Mouse (Mus musculus): Measurements from ENCODE around the gene 4930572O03Rik. TPM values are rescaled to one million over a fixed set of nuclear protein-coding genes. Genes with fewer than 3 reads are reported as not detected.
"Not testable (repeated sequence)": the region's sequence is repeated elsewhere in the genome, so short reads cannot be mapped to it uniquely, and the experiment has no call there.

4930572O03Rik gene
- polyA plus RNA-seq, 1 experiment from 2014 or later: not detected

DNA sequence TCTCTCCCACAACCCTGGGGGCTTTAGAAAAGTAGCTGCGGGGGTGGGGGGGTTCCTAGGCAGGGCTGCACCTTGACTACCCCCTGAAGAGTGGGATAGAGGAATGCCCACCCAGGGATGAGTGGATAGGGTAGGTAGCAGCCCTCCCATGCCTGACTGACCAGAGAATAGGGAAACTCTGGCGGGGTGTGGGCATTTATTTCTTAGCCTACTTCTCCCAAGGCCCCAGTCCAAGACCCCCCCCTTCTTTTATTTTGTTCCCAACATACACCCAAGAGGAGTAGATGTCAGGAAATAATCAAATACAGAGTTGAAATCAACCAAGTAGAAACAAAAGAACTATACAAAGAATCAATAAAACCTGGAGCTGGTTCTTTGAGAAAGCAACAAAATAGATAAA lies 19.2 kb downstream of the 4930572O03Rik start:
- H3K4me2 ChIP-seq (ENCODE audit: low read depth, low read length); H3K27me3 ChIP-seq (ENCODE audit: control insufficient read depth, insufficient read depth, low read length); ATAC-seq (replicated peaks; ENCODE audit: extremely low read depth, insufficient read depth, low FRiP score); H3K36me3 ChIP-seq (ENCODE audit: control insufficient read depth, insufficient read depth); H3K9ac ChIP-seq (ENCODE audit: low read length); H3K9me3 ChIP-seq (replicated peaks; ENCODE audit: control insufficient read depth, low read length); H3K4me1 ChIP-seq (ENCODE audit: control insufficient read depth, insufficient read depth, low read length); H3K4me3 ChIP-seq (ENCODE audit: low read length); H3K27ac ChIP-seq (ENCODE audit: low read length): not testable (repeated sequence)
- WGBS: 47% methylated on average over 2 of the region's 2 CpGs

DNA sequence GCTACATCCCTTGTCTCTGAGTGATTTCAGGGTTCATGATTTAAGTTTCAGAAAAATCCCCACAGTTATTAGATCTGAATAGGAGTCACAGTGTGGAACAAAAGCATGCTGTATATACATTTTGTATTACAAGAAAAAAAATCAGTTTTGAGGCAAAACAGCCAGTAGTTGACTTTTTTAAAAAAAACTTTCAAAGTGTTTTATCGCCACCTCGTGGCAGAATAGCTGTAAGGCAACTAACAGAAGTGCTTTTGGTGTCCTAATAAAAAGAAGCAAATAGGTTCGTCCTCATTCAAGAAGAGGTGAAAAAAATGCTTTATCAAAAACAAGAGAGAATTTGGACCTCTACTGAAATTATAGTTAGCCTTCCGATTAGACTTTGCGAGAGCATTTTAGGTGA lies 26.8 kb downstream of the 4930572O03Rik start:
- not testable (repeated sequence) for H3K9me3 ChIP-seq (replicated peaks; ENCODE audit: control insufficient read depth, low read length); H3K4me3 ChIP-seq (ENCODE audit: low read length); ATAC-seq (replicated peaks; ENCODE audit: extremely low read depth, insufficient read depth, low FRiP score); H3K27ac ChIP-seq (ENCODE audit: low read length); H3K27me3 ChIP-seq (ENCODE audit: control insufficient read depth, insufficient read depth, low read length); H3K4me1 ChIP-seq (ENCODE audit: control insufficient read depth, insufficient read depth, low read length); H3K36me3 ChIP-seq (ENCODE audit: control insufficient read depth, insufficient read depth); H3K4me2 ChIP-seq (ENCODE audit: low read depth, low read length); H3K9ac ChIP-seq (ENCODE audit: low read length)
- WGBS: 24% methylated on average over 5 of the region's 5 CpGs

DNA sequence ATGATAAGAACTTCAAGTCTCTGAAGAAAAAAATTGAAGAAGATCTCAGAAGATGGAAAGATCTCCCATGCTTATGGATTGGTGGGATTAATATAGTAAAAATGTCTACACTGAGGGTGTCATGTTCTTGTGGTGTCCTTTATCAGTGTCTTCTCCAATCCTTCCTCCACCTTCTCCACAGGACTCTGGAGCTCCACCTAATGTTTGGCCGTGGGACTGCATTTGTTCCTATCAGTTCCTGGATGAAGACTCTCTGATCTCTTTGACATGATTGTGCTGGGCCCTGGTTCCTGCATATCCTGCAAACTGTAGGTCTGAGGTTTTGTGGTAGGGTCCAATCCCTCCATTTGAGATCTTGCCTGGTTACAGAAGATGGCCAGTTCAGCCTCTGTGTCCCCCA lies 28.7 kb downstream of the 4930572O03Rik start:
- not testable (repeated sequence) for H3K27ac ChIP-seq (ENCODE audit: low read length); H3K4me2 ChIP-seq (ENCODE audit: low read depth, low read length); H3K27me3 ChIP-seq (ENCODE audit: control insufficient read depth, insufficient read depth, low read length); H3K4me1 ChIP-seq (ENCODE audit: control insufficient read depth, insufficient read depth, low read length); H3K36me3 ChIP-seq (ENCODE audit: control insufficient read depth, insufficient read depth); ATAC-seq (replicated peaks; ENCODE audit: extremely low read depth, insufficient read depth, low FRiP score); H3K9me3 ChIP-seq (replicated peaks; ENCODE audit: control insufficient read depth, low read length); H3K4me3 ChIP-seq (ENCODE audit: low read length); H3K9ac ChIP-seq (ENCODE audit: low read length)
- WGBS: 10% methylated on average over 1 of the region's 1 CpGs

DNA sequence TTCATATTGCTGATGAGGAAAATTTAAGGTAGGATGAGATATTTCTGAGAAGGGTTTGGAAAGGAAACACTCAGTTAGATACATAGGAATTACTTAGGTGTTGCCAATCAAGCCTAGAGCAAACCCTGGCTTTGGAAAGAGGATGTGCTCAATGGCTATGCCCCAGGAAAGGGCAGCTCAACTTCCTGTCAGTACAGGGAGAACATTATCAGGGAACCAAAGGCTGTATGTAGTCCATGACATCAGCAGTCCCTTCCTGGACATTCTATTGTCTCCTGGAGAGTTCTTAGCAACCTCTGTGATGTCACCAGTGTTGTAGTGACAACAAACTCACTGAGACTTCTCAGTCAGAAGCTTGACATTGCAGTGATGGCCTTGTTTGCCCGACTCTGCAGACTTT lies 38.1 kb downstream of the 4930572O03Rik start, which contains the start of gene Speer4d:
TSS of gene Speer4d (plus strand) at position 301 of the 400 bp plus-strand sequence.
- not testable (repeated sequence) for H3K9me3 ChIP-seq (replicated peaks; ENCODE audit: control insufficient read depth, low read length); H3K4me2 ChIP-seq (ENCODE audit: low read depth, low read length); H3K27me3 ChIP-seq (ENCODE audit: control insufficient read depth, insufficient read depth, low read length); H3K36me3 ChIP-seq (ENCODE audit: control insufficient read depth, insufficient read depth); H3K9ac ChIP-seq (ENCODE audit: low read length); ATAC-seq (replicated peaks; ENCODE audit: extremely low read depth, insufficient read depth, low FRiP score); H3K4me1 ChIP-seq (ENCODE audit: control insufficient read depth, insufficient read depth, low read length); H3K4me3 ChIP-seq (ENCODE audit: low read length); H3K27ac ChIP-seq (ENCODE audit: low read length)
- 49% methylated on average over 1 of the region's 1 CpGs for WGBS

DNA sequence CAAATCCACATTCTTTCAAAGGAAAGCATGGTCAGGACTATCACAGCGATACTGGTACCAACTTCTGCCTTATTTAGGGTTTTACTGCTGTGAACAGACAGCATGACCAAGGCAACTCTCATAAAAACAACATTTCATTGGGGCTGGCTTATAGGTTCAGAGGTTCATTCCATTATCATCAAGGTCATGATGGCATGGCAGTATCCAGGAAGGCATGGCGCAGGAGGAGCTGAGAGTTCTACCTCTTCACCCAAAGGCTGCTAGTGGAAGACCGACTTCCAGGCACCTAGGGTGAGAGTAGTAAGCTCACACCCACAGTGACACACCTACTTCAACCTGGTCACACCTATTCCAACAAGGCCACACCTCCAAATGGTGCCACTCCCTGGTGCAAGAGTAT lies 40.7 kb downstream of the 4930572O03Rik start:
- not testable (repeated sequence) for ATAC-seq (replicated peaks; ENCODE audit: extremely low read depth, insufficient read depth, low FRiP score); H3K4me1 ChIP-seq (ENCODE audit: control insufficient read depth, insufficient read depth, low read length); H3K9ac ChIP-seq (ENCODE audit: low read length); H3K4me2 ChIP-seq (ENCODE audit: low read depth, low read length); H3K27ac ChIP-seq (ENCODE audit: low read length); H3K36me3 ChIP-seq (ENCODE audit: control insufficient read depth, insufficient read depth); H3K9me3 ChIP-seq (replicated peaks; ENCODE audit: control insufficient read depth, low read length); H3K27me3 ChIP-seq (ENCODE audit: control insufficient read depth, insufficient read depth, low read length); H3K4me3 ChIP-seq (ENCODE audit: low read length)
- 67% methylated on average over 3 of the region's 3 CpGs for WGBS

DNA sequence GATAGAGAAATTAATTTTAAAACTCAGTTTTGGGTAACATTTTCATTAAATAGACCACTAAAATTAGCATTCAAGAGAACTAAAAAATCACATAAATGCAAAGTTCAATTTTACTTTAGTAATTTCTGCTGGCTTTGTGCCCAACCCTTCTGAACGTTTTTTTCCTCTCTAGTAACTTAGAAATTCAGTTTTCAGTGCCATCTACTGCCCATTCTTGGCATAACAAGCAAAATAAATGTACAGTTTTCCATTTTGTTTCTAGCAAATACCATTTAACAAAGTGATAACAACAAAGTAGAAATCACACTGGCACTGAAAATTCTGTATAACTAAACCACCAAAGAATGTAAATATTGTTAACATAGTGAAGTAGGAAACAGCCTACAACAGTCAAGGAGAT lies 46.2 kb downstream of the 4930572O03Rik start:
- not testable (repeated sequence) for H3K27me3 ChIP-seq (ENCODE audit: control insufficient read depth, insufficient read depth, low read length); H3K4me3 ChIP-seq (ENCODE audit: low read length); ATAC-seq (replicated peaks; ENCODE audit: extremely low read depth, insufficient read depth, low FRiP score); H3K4me1 ChIP-seq (ENCODE audit: control insufficient read depth, insufficient read depth, low read length); H3K4me2 ChIP-seq (ENCODE audit: low read depth, low read length); H3K36me3 ChIP-seq (ENCODE audit: control insufficient read depth, insufficient read depth); H3K9me3 ChIP-seq (replicated peaks; ENCODE audit: control insufficient read depth, low read length); H3K9ac ChIP-seq (ENCODE audit: low read length); H3K27ac ChIP-seq (ENCODE audit: low read length)
- WGBS: 1% methylated on average over 1 of the region's 1 CpGs

DNA sequence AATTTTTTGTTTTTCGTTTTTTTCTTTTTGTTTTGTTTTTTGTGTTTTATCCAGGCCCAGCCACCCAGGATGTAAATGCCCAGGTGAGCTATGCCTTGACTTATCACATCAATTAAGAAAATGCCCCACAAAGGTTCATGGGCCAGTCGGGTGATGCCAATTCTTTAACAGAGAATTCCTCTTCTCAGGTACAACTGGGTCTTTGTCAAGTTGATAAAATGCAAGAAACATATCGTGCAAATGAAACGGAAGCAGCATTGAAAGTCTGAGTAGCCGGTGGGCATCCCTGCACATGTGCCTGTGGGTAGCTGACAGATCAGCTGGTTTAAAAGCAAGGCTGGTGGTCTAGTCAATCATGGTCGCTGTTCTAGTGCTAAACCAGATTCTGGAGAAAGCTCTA lies 50.2 kb downstream of the 4930572O03Rik start:
- ATAC-seq (replicated peaks; ENCODE audit: extremely low read depth, insufficient read depth, low FRiP score); H3K27ac ChIP-seq (ENCODE audit: low read length): not testable (repeated sequence)
- 58% methylated on average over 5 of the region's 6 CpGs for WGBS

DNA sequence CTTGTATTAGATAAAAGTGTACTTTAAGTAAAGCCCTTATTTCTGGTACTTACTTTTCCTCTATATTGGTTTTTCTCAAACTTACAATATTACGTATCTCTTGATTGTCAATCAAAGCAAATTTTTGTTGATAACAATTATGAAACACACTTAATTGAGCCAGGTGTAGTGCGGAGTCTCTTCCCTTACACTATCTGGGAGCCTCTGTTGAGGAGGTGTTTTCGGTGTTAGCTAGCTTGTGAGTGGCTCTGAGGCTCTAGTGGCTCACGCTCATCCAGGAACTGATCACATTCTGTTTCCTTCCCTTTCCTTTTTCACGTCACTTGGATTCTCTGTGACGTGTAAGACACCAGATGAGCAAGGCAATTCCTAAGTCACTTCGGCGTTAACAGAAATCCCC lies 53.3 kb downstream of the 4930572O03Rik start:
- H3K4me2 ChIP-seq (ENCODE audit: low read depth, low read length); H3K4me1 ChIP-seq (ENCODE audit: control insufficient read depth, insufficient read depth, low read length); H3K9ac ChIP-seq (ENCODE audit: low read length); H3K36me3 ChIP-seq (ENCODE audit: control insufficient read depth, insufficient read depth); H3K4me3 ChIP-seq (ENCODE audit: low read length); H3K27me3 ChIP-seq (ENCODE audit: control insufficient read depth, insufficient read depth, low read length); ATAC-seq (replicated peaks; ENCODE audit: extremely low read depth, insufficient read depth, low FRiP score); H3K27ac ChIP-seq (ENCODE audit: low read length): not testable (repeated sequence)
- H3K9me3 ChIP-seq (replicated peaks; ENCODE audit: control insufficient read depth, low read length): peaks cover 12% of the 10 kb centered on the region
- 62% methylated on average over 8 of the region's 8 CpGs for WGBS

More for the DNA sequence above, 50.2 kb downstream of the 4930572O03Rik start:
- peaks cover 15% of the 10 kb centered on the region for H3K9me3 ChIP-seq (replicated peaks; ENCODE audit: control insufficient read depth, low read length)
- not testable (repeated sequence) for H3K36me3 ChIP-seq (ENCODE audit: control insufficient read depth, insufficient read depth); H3K4me2 ChIP-seq (ENCODE audit: low read depth, low read length); H3K27me3 ChIP-seq (ENCODE audit: control insufficient read depth, insufficient read depth, low read length); H3K4me1 ChIP-seq (ENCODE audit: control insufficient read depth, insufficient read depth, low read length); H3K4me3 ChIP-seq (ENCODE audit: low read length); H3K9ac ChIP-seq (ENCODE audit: low read length)

DNA sequence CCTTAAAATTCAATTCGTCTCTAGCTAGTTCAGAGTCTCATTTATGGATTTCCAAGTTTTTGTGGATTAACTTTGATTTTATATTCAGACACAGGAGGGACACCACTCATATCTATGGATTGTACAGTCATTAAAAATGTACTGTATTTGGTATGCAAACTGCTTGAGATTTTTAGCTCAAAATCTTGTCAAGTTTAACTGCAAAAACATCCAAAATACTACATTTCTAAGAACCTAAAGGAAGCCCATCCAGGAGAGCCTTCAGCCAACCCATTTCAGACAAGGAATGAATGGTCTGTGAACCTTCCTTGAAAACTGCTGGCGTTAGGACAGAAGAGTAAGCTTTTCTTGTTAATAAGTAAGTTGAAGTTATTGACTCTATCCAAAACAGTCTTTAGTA lies 53.9 kb downstream of the 4930572O03Rik start:
- not testable (repeated sequence) for H3K36me3 ChIP-seq (ENCODE audit: control insufficient read depth, insufficient read depth); ATAC-seq (replicated peaks; ENCODE audit: extremely low read depth, insufficient read depth, low FRiP score); H3K9ac ChIP-seq (ENCODE audit: low read length); H3K27ac ChIP-seq (ENCODE audit: low read length); H3K4me1 ChIP-seq (ENCODE audit: control insufficient read depth, insufficient read depth, low read length); H3K27me3 ChIP-seq (ENCODE audit: control insufficient read depth, insufficient read depth, low read length); H3K9me3 ChIP-seq (replicated peaks; ENCODE audit: control insufficient read depth, low read length); H3K4me3 ChIP-seq (ENCODE audit: low read length); H3K4me2 ChIP-seq (ENCODE audit: low read depth, low read length)
- WGBS: 46% methylated on average over 2 of the region's 2 CpGs

DNA sequence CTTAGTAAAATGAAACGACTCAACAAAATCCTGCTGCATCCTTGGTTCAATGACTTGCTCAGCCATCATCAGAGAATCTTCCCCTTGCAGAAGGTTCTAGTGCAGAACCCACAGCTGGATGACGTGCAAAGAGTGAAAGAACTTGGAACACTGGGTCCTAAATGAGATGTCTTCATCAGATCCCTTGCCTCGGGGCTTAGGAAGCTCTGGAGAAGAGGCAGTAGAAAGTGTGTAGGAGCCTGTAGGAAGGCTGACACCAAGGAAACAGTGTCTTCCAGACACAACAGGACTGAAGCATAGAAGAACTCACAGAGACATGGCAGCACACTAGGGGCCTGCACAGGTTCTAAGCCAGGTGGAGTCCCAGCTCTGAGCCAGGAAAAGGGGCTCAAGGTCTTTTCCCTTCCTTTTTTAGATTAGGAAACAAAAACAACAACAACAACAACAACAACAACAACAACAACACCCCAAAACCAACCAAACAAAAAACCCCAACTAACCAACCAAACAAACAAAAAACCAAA lies 54.4 kb downstream of the 4930572O03Rik start:
- not testable (repeated sequence) for H3K27me3 ChIP-seq (ENCODE audit: control insufficient read depth, insufficient read depth, low read length); H3K4me3 ChIP-seq (ENCODE audit: low read length); H3K27ac ChIP-seq (ENCODE audit: low read length); H3K4me2 ChIP-seq (ENCODE audit: low read depth, low read length); H3K9ac ChIP-seq (ENCODE audit: low read length); ATAC-seq (replicated peaks; ENCODE audit: extremely low read depth, insufficient read depth, low FRiP score); H3K4me1 ChIP-seq (ENCODE audit: control insufficient read depth, insufficient read depth, low read length); H3K36me3 ChIP-seq (ENCODE audit: control insufficient read depth, insufficient read depth); H3K9me3 ChIP-seq (replicated peaks; ENCODE audit: control insufficient read depth, low read length)
- WGBS: 50% methylated on average over 3 of the region's 3 CpGs
